Mouse (Mus musculus): Measurements from ENCODE around the gene Fbxl17. TPM values are rescaled to one million over a fixed set of nuclear protein-coding genes. Genes with fewer than 3 reads are reported as not detected.

Fbxl17 gene
- total RNA-seq, 2 experiments from 2014 or later: 23.5 to 25.5 TPM

DNA sequence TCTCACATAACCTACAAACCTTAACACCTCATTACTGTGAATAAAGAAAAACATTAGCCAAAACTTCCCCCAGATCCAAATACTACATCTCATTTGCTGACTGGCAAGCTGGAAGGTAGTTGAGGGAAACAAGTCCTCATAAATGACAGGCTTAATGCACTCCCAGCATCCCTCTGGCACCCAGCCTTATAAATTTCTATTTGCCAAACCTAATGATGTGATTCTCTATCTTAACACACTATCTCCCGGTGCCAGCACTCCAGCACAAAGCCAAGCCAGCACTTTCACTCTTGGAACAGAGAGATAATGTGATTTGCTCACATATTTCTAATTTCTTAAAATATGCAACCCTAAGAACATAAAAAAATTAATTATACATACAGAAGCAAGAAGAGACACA is 34.6 kb downstream of the Fbxl17 start:
- intact Hi-C loops (cut with DNase I): loop anchor here (2.0 kb wide), 1 partner anchor 30 kb away; no protein-coding TSS in a partner anchor
- no peak for DNase-seq (ENCODE audit: low spot score)

GRCm38 (mm10) chr17:63462512-63462911 is 37.3 kb downstream of the Fbxl17 start:
- no peak for DNase-seq (ENCODE audit: low spot score)
- intact Hi-C loops (cut with DNase I): no loop called here

- intact Hi-C loops (cut with DNase I): no loop called here
- DNase-seq (ENCODE audit: low spot score): no peak
These were observed 39.9 kb downstream of the Fbxl17 start for GRCm38 (mm10) chr17:63459712-63460495.

DNA sequence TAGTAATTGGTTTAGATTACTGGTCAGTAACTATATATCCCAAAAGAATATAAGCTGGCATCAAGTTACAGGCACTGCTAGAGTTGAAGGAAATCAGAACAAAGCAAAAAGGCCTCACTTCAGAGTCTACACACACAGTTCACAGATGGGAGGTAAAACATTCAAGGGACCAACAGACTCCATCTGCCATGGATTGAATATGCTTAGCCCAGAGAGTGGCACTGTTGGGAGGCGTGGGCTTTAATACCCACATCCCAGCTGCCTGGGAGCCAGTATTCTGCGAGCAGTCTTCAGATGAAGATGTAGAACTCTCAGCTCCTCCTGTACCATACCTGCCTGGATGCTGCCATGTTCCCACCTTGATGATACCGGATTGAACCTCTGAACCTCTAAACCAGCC is 41.8 kb downstream of the Fbxl17 start:
- intact Hi-C loops (cut with DNase I): no loop called here

DNA sequence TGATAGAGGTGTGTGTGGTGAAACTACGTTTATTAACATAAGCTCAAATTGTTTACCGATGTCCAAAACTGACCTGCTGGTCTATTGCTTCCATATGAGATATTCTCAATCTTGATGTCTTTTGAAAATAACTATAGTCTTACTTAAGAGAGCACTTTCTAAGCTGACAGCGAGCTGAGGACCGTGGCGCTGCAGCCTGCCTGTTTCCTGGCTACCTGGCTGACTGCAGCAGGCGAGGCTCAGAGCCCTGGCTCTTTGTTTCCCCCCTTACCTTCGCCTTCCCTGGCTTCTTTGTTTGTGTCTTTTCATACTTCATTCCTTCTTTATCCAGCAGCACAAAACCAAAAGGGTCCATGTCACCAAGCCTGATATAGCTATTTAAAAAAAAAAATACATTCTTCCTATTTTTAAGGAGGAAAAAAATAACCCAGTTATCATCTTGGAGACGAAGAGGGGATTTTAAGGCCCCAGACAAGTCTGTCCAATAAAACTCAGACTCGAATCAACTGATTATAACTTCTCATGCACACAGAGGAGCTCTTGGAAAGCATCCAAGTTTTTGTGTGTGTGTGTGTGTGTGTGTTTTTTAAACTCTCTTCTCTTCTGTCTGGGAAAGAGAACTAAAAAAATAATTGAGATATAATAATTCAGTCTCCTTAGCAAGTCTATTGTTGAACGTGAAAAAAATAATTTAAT is 48.4 kb downstream of the Fbxl17 start:
- intact Hi-C loops (cut with DNase I): no loop called here
- DNase-seq (ENCODE audit: low spot score): no peak

More for the DNA sequence above, 41.8 kb downstream of the Fbxl17 start:
- no peak for DNase-seq (ENCODE audit: low spot score)

DNA sequence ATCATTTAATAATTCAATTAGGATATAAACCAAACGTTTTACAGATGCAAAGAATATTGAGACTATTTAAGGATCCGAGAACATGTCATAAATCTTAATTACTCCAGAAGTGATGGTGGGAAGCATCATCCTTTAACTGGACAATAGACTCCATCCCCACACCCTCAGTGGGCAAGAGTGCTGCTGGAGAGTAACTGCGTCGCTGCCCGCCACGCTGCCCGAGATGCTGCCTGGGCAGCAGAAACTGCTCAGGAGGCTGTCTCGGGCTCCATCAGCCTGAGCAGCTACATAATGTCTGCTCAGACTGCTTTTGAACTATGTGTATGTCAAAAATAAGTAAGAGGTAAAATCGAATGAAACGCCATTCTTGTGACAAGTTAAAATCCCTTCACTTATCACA is 52.1 kb downstream of the Fbxl17 start:
- no peak for DNase-seq (ENCODE audit: low spot score)
- intact Hi-C loops (cut with DNase I): no loop called here

DNA sequence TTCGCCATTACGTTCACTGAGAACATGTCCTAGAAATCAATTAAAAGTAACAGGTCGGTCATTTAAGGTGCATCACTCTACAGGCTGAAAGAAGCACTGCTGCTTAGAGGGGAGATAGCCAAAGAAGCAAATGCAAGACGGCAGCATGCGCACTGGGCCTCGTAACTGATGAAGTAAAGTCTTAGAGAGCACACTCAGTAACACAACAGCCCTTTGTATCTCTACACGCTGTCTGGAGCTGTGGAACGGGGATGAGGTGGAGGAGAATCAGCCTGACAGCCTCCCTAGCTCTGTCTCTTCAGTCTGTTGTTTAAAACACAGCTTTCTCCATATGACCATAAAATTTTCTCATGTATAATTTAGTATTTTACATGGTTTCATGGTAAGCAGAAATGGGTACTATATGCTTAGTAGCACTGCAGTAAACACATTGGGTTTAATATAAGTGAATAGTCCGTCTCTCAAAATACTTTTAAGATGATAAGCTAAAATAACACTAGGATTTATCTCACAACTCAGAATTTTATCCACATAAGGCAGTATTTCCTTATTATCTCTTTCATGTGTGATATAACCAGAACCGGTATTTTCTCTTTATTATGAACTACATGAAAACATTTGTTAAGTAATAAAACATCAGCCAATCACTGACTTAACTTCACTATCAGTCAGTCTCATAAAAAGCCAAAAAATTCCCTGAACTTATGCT is 52.7 kb downstream of the Fbxl17 start:
- intact Hi-C loops (cut with DNase I): no loop called here
- DNase-seq (ENCODE audit: low spot score): no peak

DNA sequence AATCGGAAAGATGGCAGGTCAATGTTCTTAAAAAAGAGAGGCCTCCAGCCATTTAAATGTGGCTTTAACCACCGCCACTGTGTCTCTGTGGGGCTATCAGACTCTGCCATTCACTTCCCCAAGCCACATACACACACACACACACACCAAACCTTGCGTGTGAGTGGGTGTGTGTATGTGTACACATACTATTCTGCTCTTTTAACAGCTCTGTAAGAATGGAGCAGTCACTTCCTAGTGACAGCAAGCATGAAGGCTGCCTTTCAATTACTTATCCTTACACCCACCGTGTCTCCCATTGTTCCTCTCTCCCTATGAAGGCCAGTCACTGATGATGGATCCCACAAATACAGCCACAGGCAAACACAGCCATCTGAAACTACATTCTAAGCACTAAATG is 54.6 kb downstream of the Fbxl17 start:
- DNase-seq (ENCODE audit: low spot score): no peak
- intact Hi-C loops (cut with DNase I): no loop called here

- no peak for DNase-seq (ENCODE audit: low spot score)
- intact Hi-C loops (cut with DNase I): no loop called here
These were observed 62.4 kb downstream of the Fbxl17 start for GRCm38 (mm10) chr17:63437424-63437823.

DNA sequence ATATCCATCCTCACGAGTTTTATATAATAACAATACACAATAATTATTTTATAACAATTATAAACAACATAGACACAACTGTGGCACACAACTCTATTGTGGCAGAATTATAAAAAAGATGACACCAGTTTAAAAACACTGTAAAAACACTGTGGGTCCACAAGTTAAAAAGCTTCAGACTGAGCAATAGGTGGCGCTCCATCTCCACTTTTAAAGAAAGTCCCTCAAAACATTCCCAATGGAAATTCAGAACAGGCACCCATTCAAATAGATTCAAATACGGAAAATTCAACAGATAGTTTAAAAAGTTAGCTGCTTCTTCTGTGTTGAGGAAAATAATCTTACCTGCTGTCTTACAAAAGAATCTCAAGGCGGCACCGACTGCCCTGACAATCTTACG is 65.7 kb downstream of the Fbxl17 start:
- DNase-seq (ENCODE audit: low spot score): no peak
- intact Hi-C loops (cut with DNase I): loop anchor here (2.0 kb wide), 1 partner anchor 31 kb away; no protein-coding TSS in a partner anchor

GRCm38 (mm10) chr17:63431650-63432049 is 68.2 kb downstream of the Fbxl17 start:
- no peak for DNase-seq (ENCODE audit: low spot score)
- intact Hi-C loops (cut with DNase I): no loop called here

- intact Hi-C loops (cut with DNase I): no loop called here
- no peak for DNase-seq (ENCODE audit: low spot score)
These were observed 69.3 kb downstream of the Fbxl17 start for GRCm38 (mm10) chr17:63430395-63431075.

- no peak for DNase-seq (ENCODE audit: low spot score)
- intact Hi-C loops (cut with DNase I): no loop called here
These were observed 76.0 kb downstream of the Fbxl17 start for GRCm38 (mm10) chr17:63423851-63424250.

DNA sequence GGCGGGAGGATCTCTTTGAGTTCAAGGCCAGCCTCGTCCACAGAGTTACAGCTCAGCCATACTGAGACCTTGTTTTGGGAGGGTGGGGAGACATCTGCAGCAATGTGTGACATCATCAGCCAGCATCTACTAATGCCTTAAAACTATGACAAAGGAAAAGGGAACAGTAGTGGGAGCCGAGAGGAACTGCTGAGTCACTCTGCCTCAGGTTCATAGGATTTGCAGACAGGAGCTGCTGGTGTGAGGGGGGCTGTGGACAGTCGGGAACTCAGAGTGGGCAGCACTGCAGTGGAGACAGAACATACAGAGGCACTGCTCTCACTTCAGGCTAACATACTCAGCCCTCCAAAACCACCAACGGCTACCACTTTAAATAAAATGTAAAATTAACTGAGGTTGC is 77.1 kb downstream of the Fbxl17 start:
- no peak for DNase-seq (ENCODE audit: low spot score)
- intact Hi-C loops (cut with DNase I): no loop called here

DNA sequence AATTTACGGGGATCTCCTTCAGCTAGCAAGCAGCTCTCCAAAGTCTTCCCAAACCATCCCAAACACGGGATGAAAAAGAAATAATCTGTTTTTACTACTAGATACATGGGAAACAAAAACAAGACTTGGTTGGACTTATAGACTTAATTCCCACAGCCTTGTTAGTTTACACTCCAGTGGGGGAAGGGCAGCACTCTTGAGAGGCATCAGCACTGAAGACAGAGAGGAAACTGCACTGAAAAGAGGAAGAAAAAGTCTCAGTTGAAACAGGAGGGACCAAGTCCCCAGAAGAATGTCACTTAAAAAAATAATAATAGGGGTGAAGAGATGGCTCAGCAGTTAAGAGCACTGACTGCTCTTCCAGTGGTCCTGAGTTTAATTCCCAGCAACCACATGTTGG is 78.0 kb downstream of the Fbxl17 start:
- intact Hi-C loops (cut with DNase I): no loop called here
- DNase-seq (ENCODE audit: low spot score): no peak

GRCm38 (mm10) chr17:63419503-63419902 is 80.3 kb downstream of the Fbxl17 start:
- DNase-seq (ENCODE audit: low spot score): no peak
- intact Hi-C loops (cut with DNase I): no loop called here

DNA sequence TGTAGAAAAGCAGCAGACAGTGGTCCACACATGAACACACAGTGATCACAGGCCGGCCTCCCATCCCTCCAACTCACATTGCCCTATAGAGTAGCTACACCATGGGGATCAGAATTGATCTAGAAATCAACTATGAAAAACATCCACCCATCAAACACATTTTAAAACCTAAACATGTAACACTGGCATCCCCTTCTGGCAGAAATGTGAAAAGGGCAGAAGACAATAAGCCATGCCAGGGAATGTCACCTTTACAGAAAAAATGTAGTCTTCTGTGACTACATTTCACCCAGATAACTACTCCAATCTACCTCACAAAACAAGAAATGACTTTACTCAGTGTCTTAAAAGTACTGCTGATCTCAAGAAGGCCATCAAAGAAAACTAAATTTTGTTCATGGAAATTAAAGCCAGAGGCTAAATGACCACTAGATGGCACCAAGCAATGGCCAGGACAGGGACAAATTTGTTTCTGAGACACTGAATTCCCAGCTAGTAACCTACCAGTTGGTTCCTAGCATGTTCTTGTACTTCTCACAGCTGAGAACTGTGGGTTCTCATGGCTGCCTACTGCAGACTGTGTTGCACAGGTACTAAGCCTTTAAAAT is 85.7 kb downstream of the Fbxl17 start:
- intact Hi-C loops (cut with DNase I): loop anchor here (1.0 to 2.0 kb wide), 2 partner anchors 55 to 90 kb away; no protein-coding TSS in a partner anchor
- DNase-seq (ENCODE audit: low spot score): no peak

GRCm38 (mm10) chr17:63411564-63411963 is 88.3 kb downstream of the Fbxl17 start:
- no peak for DNase-seq (ENCODE audit: low spot score)
- intact Hi-C loops (cut with DNase I): no loop called here

DNA sequence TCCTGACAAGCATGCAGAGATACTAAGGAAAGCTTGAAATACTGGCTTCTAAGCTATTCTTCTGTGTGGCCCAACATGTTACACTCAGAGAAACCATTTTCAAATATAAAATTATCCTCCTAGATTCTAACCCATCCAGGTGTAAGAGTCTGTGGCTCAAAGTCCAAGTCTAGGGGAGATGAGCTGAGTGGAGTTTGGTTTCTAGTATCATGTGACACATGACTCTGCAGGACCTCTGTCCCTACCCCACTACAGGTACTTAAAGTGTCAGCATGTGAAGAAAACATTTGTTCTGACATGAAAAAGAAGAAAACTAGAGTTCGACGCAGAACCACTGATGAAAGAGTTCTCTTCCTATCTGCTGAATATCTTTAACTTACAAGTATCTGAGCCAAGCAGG is 89.7 kb downstream of the Fbxl17 start:
- no peak for DNase-seq (ENCODE audit: low spot score)
- intact Hi-C loops (cut with DNase I): no loop called here

GRCm38 (mm10) chr17:63405955-63406354 is 93.9 kb downstream of the Fbxl17 start:
- intact Hi-C loops (cut with DNase I): loop anchor here (2.0 kb wide), 1 partner anchor 79 kb away; no protein-coding TSS in a partner anchor
- no peak for DNase-seq (ENCODE audit: low spot score)
